Mouse (Mus musculus) B cell, adult 2 months (primary cell): ENCODE measurements around the gene Tsks.

Experiments used
- DNase-seq, 2 experiments: peaks; one replicate each; pipeline ENCODE4 v3.0.0; 2022

Tsks gene

DNA sequence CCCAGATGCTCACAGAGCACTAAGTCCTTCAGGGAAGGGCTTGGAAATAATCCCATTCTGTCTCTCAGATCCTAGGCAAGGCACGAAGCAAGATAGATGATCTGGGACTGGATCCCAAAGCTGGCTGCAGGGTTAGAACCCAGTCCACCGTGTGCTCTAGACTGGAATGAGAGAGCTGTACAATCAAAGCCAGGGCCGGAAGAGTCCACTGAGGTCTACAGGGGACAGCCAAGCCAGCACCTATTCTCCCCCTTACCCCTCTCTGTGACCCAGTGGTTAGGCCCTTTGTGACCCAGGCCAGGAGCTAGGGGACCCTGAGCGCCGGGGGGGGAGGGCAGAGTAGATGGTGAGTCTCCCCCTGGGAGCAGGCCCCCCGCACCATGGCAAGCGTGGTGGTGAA is at the start of gene Tsks:
Gene Tsks (plus strand): TSS at position 301 of the 400 bp plus-strand sequence.
- DNase-seq, result no peak

GRCm38 (mm10) chr7:44894175-44894574 is 48.8 kb upstream of the Tsks start:
- no peak for DNase-seq

DNA sequence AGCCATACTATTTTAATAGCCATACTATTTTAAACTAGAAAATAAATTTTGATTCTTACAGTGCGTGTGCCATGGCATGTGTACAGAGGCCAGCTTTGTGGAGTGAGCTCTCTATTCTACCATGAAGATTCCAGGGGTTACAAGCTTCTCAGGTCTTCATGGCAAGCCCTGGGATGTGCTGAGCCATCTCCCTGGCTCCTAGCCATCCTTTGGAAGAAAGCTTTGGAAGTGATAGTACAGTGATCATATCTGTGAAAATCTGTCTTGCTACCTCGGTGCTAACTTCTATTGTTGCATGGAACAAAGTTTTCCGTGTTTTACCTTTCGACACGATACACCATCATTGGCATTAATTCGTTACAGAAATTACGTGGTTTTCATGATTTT is 47.8 kb upstream of the Tsks start:
- DNase-seq, result peak in 1 of 2 experiments; percentile 12

DNA sequence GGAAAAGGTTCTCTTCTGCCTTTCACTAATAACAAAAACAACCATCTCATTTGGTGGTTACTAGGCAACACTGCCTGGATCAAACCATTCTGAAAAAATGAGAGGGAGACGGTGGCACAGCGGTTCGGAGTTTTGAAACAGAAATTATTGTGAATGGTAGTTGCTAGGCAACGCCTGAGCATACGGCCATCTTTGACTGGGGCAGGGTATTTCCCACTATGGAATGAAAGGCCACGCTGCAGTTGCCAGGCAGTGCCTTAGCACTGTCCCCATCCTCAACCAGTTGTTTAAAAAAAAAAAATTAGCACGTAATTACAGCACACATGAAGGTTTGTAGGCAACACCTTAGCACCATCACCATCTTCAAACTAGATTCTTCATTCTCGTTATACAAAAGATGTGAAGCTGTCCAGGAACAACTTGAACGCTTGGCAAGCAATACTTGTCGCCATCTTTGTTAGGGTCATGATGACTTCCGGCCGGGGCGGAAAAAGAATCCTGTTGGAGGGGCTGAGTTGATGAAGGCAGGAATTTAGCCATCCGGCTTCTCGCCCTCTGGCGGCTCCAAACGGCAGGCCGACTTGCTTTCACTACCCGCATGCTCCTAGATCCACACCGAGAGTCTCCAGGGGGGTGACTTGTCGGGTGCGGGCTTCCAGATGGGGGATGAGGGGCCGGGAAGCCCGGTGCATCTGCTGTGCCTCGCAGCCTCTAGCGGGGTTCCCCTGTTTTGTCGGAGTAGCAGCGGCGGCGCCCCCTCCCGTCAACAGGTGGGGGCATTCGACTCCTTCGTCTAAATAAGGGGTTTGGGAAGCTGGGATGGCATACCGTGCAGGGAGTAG is 47.2 kb upstream of the Tsks start, which contains the start of gene Fuz:
Gene Fuz (plus strand): TSS at position 487 of the 842 bp plus-strand sequence.
- peak; percentile 87 for DNase-seq

DNA sequence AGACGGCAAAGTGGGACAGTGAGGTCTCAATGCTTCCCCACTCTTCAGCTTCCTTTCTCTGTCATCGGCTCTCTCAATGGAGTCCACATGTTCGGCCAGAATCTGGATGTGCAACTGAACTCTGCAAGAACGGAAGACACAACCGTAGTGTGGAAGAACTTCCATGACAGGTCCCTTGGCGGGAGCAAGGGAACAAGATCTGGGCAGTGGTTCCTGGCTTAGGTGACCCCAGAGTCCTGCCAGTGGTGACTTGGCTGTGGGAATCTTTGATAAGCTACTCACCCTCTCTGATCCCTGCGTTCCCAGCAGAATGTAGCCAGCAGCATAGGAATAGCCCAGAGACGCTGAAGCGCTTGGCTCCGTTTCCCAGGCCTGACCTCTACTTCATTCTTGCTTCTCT is 46.5 kb upstream of the Tsks start:
- no peak for DNase-seq

- DNase-seq, result peak; percentile 27 to 30
These were observed 44.4 kb upstream of the Tsks start for GRCm38 (mm10) chr7:44898607-44899006.

DNA sequence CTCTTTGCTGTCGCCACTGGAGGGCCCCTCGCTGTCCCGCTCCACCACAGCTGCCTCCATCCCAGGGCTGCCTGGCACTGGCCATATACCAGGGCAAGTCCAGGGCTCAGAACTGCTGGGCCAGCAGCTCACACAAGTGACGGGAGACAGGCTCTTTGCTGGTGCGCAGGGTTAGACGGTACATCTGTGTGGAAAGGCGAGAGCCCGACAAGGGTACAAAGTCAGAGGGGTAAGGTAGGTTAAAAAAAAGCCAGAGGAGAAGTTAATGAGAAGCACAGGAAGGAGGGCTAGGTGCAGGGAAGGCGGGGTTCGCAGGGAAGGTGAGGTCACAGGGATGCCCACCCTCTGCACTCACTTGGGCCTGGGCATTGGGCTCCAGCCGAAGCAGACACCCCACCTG is 42.4 kb upstream of the Tsks start:
- DNase-seq, result no peak

DNA sequence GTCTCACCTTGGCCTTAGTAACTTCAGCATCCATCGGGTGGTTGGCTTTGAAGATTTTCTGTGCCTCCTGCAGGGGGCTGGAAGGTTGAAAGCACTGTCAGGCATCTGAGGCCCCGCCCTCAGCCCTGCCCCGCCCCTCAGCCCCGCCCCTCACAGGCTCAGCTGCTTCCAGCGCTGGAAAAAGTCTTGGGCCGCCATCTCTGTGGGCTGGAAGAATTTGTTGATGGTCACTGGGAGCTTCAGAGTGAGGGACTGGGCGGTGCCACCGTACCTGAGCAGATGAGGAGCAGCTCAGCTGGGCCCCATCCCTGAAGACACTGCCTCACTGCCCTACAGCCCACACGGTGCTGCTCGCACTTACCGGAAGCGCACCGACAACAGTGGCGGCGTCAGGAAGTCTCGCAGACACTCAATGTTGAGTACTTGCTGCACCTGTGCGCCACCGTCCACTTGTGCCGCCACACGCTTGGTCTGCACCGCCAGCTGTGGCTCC is 41.7 kb upstream of the Tsks start:
- peak; percentile 63 to 64 for DNase-seq

GRCm38 (mm10) chr7:44905430-44905829 is 37.6 kb upstream of the Tsks start:
- no peak for DNase-seq

DNA sequence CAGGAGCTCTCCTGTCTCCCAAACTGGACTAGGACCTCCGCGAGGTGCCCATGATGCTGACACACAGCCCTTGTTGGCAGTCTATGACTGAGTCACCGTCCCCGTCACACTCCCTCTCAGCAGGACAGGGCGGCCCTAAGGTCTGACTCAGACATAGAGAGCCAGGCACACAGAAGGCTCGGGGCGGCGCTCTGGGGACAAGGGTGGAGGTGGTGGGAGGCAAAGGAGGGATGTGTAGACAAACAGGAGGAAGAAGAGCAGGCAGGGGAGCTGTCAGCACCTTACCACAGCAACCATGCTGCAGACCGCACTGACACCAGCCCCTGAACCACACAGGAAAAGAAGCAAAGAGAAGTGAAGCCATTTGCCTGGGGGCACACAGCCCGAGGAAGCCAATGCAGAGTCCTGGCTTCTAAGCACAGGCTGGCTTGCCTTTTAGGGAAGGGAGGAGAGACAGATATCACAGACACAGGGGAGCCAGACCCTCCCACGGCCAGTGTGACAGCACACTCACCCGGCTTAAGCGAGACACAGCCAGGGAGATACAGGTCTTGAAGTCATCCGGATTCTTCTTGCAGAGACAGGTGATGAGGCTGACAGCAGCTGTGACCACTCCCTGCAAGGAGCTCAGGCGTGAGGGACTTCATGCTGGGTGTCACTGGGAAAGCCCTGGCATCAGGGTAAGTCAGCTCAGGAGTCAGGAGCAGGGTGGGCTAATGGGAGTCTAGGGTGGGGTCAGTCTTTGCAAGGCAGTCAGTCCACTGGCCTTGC is 34.1 kb upstream of the Tsks start:
- no peak for DNase-seq

DNA sequence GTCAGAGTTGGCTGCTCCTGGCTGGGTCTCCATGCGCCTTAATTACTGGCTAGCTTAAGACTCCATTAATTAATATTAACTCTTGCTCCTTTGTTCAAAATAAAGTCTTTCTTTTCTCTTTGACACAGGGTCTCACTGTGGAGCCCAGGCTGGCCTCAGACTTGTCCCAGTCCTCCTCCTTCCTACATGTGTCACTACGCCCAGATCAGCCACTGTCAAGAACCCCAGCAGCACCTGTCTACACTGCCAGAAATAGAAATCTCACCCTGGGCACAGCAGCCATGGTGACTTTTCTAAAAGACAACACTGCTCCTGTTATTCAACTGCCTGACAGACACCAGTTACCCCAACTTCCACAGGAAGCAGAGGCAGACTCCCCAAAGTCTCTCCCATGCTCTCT is 28.6 kb upstream of the Tsks start:
- no peak for DNase-seq

DNA sequence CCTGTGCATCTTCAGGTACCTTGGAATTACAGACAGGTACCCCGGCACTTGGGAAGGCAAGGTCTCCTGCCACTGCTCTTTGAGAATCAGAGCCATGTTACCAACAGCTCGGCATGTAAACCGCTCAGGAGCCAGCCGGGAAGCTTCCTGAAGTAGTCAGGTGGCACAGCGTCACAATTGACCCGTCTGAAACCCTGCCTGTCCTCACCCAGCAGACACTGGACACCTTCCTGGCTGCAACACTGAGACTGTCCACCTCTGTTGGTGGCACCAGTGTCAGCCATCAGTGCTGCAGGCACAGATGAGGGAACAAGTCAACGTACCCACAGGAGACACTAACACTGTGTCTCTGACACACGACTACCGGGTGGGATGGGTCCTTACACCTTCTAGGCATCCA is 27.7 kb upstream of the Tsks start:
- DNase-seq, result no peak

GRCm38 (mm10) chr7:44916191-44916590 is 26.8 kb upstream of the Tsks start:
- DNase-seq, result no peak

DNA sequence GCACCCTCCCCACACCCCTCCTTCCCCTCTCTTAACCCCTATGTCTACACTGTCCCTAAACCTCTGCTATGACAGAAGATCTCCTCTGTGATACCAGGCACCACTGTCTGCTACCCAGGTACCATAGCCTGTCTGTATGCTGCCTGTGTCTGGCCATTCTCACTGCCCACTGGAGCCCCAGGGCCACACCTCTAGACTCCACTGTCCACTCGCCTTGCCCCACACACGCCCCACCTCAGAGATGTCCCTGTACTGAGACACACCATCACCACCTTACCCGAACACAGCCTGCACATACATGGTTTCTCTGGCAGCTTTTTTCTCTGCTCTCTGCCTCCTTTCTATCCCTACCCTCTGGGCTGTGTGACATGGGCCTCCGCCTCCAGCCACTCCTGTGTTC is 26.1 kb upstream of the Tsks start:
- no peak for DNase-seq

- no peak for DNase-seq
These were observed 24.8 kb upstream of the Tsks start for GRCm38 (mm10) chr7:44918219-44918618.

DNA sequence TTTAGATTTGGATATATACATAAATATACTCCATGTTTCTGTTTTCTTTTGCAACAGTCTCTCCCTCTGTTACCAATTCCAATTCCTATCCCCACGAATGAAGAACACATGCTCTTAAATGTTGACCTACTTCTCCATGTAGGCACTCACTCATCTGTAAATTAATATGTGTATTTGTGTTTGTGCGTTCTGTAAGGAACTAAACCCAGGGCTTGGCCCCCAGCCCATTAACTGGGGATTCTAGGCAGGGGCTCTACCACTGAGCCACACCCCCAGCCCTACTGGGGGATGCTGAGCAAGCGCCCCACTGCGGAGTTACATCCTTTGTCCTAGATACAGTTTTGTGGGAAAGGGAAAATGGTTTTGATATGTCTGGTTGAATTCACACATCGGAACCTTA is 23.9 kb upstream of the Tsks start:
- DNase-seq, result no peak

DNA sequence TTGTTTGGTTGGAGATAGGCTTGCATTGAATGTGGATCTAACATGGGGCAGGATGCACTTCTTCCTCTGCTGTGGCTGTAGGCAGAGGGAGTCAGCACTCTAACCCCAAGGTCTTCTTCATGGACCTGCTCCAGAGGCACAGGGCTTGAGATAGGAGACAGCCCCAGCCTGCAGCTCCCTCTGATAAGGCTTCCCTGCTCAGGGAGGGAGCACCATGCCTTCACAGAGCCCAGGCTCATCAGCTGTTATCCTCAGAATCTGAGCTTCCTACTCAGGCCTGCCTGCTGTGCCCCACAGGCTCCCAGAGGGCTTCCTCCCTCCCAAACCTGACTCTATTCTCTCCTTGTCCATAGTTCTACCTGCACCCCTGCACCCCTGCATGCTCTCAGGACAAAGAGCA is 20.5 kb upstream of the Tsks start:
- DNase-seq, result no peak

DNA sequence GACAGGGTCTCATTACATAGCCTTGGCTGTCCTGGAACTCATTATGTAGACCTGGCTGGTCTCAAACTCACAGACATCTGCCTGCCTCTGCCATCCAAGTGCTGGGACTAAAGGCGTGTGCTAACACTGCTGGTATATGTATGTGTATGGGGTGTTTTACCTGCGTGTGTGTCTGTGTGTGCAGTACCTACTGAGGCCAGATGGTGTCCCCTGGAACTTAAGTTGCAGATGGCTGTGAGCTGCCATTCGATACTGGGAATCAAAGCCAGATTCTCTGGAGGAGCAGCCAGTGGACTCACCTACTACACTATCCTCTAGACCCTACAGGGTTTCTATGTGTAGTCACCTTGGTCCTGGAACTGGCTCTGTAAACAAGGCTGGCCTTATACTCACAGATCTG is 17.5 kb upstream of the Tsks start:
- peak; percentile 33 to 40 for DNase-seq

- DNase-seq, result no peak
These were observed 14.4 kb upstream of the Tsks start for GRCm38 (mm10) chr7:44928570-44928969.

GRCm38 (mm10) chr7:44929204-44930151 is 13.5 kb upstream of the Tsks start, which contains the start of gene Ap2a1:
Gene Ap2a1, minus strand, starts transcription at chr7:44929496.
- peak; percentile 98 to 99 for DNase-seq

GRCm38 (mm10) chr7:44938680-44939079 is 4.3 kb upstream of the Tsks start:
- no peak for DNase-seq

GRCm38 (mm10) chr7:44949922-44950321 is 6.9 kb downstream of the Tsks start:
- no peak for DNase-seq

- peak; percentile 21 to 28 for DNase-seq
These were observed 9.0 kb downstream of the Tsks start for GRCm38 (mm10) chr7:44951960-44952359.
